Mouse (Mus musculus) E14TG2a.4 (cell line): Measurements from ENCODE around the gene Zfp993.
A peak's percentile ranks its signal among the peaks of the same experiment; 100 is the strongest.
"Not testable (repeated sequence)": the region's sequence is repeated elsewhere in the genome, so short reads cannot be mapped to it uniquely, and the experiment has no call there.

Source experiments
- H3K27me3 ChIP-seq: 2 replicates; pipeline ENCODE4 v1.6.1; 2014; ENCODE audit warnings: low read length, control low read depth; ENCODE audit not compliant: insufficient read depth
- H3K36me3 ChIP-seq: 2 replicates; pipeline ENCODE4 v1.6.1; 2014; ENCODE audit warnings: low read length, control low read depth; ENCODE audit not compliant: insufficient read depth
- H3K4me1 ChIP-seq: replicated peaks from 2 replicates; pipeline ENCODE4 v1.6.1; 2014; ENCODE audit warnings: low read depth, low read length, control low read depth
- H3K4me3 ChIP-seq: replicated peaks from 2 replicates; pipeline ENCODE4 v1.5.1; 2014; ENCODE audit warnings: mild to moderate bottlenecking, low read length
- H3K9me3 ChIP-seq: 2 replicates; pipeline ENCODE4 v1.6.1; 2014; ENCODE audit warnings: low read length, control low read depth

Gene Zfp993

DNA sequence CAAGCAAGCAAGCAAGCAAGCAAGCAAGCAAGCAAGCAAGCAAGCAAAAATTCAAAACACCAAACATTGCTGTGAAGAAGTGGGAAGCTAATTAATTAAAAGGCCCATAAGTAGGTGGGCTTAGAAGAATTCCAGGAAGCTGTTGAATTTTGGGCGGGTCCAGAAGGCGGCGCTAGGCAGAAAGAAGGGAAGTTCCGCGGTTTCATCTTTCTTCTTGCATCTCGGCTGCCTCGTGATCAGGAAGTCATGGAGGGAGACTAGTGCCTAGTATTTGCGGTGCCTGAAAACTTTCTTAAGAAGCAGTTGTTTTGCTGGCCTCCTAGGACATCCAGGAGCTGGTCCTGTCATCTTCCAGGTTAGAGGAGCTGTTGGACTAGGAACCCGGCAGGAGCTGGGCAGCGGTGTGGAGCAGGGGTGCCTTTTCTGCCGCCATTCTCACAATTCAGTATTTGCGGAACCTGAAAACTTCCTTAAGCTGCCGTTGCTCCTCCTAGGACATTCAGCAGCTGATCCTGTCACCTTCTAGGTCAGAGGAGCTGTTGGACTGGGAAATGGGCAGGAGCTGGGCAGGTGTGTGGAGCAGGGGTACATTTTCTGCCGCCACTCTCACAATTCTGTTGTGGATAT, at the start of gene Zfp993:
Zfp993 (plus strand) TSS at position 188 of the 627 bp plus-strand sequence.
- H3K9me3 ChIP-seq, H3K4me1 ChIP-seq, H3K36me3 ChIP-seq, H3K4me3 ChIP-seq, H3K27me3 ChIP-seq: not testable (repeated sequence)

DNA sequence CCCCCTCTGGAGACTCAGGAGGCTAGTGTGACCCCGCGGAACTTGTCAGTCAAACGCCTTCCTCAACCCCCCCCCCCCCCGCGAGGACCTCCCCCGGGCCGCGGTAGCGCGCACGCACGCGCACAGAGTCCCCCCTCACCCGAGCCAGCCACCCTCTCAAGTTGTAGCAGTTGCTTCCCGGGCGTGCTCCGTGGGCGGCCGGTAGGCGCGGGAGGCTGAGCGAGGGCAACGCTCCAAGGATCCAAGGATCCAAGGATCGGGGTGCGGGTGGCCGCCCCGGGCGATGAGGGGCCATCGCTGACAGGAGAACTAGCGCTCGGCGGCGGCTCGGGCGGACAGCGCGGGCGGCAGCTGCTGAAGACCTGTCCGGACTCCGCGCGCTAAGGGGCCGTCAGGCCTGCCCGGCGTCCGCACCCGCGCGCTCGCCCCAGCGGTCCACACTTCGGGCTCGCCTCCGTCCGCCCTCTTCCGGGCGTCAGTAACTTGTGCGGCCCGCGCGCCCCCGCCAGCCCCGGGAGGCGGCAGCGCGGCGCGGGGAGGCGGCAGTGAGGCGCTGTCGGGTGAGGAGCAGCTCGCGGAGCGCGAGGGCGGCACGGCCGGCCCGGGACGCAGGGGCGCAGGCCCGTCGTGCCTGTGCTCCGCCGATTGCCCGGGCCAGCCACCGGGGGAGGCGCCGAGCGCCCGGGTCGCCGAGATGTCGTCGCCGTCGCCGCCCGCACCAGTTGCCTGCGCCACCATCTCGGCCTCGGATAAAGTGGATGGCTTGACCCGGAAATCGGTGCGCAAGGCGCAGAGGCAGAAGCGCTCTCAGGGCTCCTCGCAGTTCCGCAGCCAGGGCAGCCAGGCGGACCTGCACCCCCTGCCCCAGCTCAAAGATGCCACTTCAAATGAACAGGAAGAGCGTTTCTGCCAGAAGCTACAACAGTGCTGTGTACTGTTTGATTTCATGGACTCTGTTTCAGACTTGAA, 30.6 kb upstream of the Zfp993 start:
- H3K4me1 ChIP-seq, H3K36me3 ChIP-seq, H3K27me3 ChIP-seq, H3K9me3 ChIP-seq: not testable (repeated sequence)
- H3K4me3 ChIP-seq: peak overlapping the region; percentile 55; the same call in 1 of the 2 replicates

DNA sequence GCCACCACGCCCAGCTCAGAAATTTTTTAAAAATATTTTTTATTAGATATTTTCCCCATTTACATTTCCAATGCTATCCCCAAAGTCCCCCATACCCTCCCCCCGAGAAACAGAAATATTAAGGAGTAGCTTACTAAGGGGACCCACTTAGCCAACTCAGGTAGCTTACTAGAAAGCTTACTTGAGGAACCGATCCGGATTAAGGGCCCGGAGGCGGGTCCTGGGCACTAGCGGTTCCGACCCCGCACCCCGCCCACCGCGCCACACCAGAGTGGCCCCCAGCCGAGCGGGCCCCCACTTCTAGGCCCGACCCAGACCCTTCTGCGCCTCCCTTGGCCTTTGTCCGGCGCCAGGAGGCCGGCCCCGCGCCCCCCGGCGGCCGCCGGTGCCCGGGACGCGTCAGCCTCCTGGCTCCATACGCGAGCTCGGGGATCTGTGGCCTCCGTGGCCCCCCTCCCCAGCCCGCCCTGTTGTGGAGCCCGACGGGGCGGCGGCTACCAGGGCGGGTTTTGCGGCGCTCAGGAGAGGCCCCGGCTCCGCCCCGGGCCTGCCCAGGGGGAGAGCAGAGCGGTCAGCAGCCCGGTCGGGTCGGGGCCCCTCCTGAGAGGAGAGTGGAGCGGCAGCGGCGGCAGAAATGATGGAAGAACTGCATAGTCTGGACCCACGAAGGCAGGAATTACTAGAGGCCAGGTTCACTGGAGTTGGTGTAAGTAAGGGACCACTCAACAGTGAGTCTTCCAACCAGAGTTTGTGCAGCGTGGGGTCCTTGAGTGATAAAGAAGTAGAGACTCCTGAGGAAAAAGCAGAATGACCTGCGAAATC, 7.0 kb upstream of the Zfp993 start:
- peak overlapping the region; percentile 74 for H3K4me3 ChIP-seq
- not testable (repeated sequence) for H3K4me1 ChIP-seq, H3K27me3 ChIP-seq, H3K36me3 ChIP-seq, H3K9me3 ChIP-seq

DNA sequence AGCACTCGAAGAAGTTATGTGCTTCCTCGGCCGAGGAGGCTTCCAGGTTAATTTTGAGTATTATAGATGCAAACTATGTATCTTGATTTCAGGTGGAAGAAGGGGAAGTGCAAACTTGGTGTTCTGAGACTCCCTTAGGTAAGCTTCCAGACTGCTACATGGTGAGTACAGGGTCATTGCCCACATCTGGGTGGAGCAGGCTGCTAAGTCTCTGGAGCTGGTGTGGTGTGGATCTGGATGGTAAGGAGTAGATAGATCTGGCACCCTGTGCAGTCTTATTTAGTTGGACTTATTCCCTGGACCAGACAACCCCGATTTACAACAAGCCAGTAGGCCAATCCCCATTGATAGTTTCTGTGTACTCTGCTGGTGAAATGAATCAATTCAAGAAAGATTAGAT, 33.6 kb downstream of the Zfp993 start:
- not testable (repeated sequence) for H3K9me3 ChIP-seq, H3K27me3 ChIP-seq, H3K4me3 ChIP-seq, H3K4me1 ChIP-seq, H3K36me3 ChIP-seq

DNA sequence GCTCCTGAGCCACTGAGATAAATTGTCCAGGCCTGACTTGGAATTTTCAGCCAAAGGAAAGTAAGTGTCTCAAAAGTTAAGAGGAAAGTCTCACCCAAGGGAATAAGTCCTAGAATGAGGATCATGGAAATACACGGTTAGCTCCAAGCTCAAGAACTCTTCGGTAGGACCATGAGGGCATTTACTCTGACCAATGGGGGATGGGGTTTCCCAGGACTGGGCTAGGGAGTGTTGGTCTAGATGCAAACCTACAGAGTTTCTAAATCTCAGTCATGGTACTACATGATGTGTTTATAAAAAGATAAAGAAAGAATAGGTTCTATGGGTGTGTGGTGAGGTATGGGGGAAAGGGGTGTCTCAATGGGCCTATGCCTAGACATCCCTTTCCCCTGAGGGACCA, 38.9 kb downstream of the Zfp993 start:
- not testable (repeated sequence) for H3K9me3 ChIP-seq, H3K4me3 ChIP-seq, H3K27me3 ChIP-seq, H3K36me3 ChIP-seq, H3K4me1 ChIP-seq

DNA sequence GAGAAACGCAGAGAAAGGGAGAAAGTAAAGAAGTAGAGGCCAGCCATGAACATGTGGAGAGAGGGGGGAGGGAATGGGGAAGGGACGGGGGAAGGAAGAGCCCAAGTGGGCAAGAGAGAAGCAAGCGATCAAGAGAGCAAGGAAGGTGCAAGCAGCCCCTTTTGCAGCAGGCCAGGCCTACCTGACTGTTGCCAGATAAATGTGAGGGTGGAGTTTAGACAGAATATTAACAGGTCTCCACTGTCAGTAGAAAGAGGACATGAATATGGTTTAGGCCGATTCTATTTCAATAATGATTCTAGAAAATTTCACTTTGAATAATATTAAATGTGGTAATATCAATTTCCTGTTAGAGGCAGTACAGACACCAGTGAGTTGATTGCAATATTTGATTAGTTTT, 39.4 kb downstream of the Zfp993 start:
- not testable (repeated sequence) for H3K9me3 ChIP-seq, H3K4me3 ChIP-seq, H3K36me3 ChIP-seq, H3K27me3 ChIP-seq, H3K4me1 ChIP-seq

DNA sequence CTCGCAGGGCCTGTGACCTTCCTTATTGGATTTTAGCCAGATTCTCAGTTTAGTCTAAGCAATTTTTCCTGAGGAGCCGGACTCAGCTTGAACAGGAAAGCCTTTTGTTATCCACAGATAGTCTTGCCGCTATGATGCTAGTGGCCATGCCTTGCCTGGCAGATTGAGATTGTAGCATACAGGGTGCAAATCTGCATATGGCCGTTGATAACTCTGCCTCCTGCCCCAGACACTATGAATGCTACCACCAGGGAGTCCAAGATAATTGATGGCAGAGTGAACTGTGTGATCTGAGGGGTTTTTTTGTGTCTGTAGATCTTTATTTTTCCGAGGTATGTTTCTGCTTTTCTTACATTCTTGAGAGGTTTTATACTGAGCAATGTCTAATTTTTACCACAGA, 39.9 kb downstream of the Zfp993 start:
- not testable (repeated sequence) for H3K9me3 ChIP-seq, H3K4me1 ChIP-seq, H3K27me3 ChIP-seq, H3K4me3 ChIP-seq, H3K36me3 ChIP-seq
